Mouse (Mus musculus): ENCODE data around the gene Hectd1. TPM values are rescaled to one million over a fixed set of nuclear protein-coding genes. Genes with fewer than 3 reads are reported as not detected.

Hectd1 gene
- 274 and 299 TPM in 2 replicates for total RNA-seq (2017)

DNA sequence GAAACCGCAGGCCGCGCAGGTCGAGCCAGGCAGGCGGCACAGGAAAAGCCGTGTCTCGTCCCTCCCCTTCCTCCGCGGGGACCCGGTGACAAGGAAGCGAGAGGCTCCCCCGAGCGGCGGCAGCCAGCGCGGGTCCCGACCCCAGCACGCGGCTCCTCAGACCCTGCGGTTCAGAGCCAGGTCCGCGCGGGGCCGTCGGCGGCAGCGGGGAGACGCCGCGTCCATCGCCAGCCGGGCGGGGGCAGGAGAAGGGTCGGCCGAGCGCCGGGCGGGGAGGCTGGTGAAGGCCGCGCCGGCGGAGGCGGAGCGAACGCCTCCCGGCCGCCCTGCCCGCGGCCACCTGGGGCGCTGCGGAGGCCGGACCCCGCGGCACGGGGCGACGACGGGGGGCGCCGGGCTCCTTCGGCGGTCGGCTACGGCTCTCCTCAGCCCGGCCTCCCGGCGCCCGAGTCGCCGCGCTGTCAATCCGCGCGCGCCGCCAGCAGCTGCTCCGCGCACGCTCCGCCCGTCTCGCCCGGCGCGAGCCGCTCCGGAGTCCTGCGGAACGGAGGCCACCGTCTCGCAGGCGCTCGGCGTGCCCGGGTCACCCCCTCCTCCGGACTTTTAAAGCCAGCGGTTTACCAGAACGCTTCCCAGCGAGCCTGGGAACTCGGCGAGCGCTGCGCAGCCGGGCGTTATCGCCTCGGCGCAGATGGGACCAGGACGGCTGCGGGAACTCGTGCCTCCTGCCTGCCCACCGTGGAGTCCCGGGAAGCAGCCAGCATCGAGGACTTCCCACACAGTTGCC lies at the start of gene Hectd1:
TSS of gene Hectd1 (minus strand) at position 247 of the 787 bp plus-strand sequence.
- peak; percentile 68 for ATAC-seq (ENCODE audit: extremely low read depth, insufficient number of reproducible peaks, low FRiP score, poor library complexity, severe bottlenecking)

DNA sequence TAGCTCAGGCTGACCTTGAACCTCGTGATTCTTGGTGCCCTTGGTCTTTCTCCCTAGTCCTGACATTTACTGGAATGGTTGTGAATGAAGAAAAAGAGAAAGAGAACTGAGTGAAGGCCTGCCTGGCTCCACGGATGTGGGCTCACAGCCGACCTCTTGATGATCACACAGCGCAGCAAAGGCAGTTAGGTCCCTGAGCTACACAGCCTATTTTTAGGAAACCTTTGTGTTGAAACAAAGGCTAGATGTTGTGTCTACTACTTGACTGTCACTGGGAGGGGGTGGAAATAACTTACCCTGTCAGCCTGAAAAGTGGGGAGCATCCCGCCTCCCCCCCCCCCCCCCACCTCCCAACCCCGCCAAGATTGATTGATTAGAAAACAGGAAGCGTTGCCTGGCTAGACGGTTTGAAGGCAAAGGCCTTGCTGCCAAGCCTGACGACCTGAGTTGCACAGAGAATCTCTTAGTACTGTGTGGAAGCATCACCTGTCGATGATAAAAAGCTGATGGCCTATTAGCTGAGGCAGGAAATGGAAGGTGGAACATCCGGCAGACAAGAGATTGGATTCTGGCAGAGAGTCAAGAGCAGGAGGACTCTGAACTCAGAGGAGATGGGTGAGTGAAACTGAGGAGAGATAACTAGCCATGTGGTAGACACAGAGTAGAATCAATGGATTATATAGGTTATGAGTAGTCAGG lies 42.3 kb upstream of the Hectd1 start:
- peak; percentile 21; the same call in 1 of the 2 replicates for ATAC-seq (ENCODE audit: extremely low read depth, insufficient number of reproducible peaks, low FRiP score, poor library complexity, severe bottlenecking)

DNA sequence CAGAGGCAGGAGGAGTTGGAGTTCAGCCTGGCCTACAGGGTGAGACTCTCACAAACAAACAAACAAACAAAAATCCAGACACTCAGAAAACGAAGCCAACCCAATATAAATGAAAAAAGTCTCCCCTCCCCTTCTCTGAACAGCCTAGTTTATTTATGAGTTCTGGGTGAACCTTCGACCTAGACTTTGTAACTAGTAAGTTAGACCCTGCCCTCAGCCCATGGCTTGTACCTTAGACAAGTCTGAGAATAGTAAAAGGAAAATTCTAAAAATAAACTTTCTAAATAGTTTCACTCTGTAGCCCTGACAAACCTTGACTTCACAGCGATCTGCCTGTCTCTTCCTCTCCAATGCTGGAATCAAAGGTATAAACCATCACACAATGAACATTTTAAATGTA lies 40.2 kb upstream of the Hectd1 start:
- ATAC-seq (ENCODE audit: extremely low read depth, insufficient number of reproducible peaks, low FRiP score, poor library complexity, severe bottlenecking): no peak

DNA sequence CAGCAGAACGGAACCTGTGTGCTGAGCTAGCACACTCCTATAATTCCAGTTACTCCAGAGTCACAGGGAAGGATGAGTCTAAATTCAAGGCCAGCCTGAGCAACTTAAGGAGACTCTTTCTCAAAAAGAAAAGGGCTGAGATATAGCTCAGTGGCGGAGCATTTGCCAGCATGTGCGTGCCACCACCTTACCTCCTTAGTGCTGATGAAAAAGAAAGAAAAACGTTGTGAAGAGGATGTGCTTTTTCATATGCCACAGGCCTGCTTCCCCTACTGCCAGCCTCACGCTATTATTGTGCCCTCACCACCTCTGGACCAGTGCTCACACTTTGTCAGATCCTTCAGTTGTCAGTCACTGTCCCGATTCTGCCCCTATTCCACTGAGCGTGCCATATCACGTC lies 37.7 kb upstream of the Hectd1 start:
- no peak for ATAC-seq (ENCODE audit: extremely low read depth, insufficient number of reproducible peaks, low FRiP score, poor library complexity, severe bottlenecking)

DNA sequence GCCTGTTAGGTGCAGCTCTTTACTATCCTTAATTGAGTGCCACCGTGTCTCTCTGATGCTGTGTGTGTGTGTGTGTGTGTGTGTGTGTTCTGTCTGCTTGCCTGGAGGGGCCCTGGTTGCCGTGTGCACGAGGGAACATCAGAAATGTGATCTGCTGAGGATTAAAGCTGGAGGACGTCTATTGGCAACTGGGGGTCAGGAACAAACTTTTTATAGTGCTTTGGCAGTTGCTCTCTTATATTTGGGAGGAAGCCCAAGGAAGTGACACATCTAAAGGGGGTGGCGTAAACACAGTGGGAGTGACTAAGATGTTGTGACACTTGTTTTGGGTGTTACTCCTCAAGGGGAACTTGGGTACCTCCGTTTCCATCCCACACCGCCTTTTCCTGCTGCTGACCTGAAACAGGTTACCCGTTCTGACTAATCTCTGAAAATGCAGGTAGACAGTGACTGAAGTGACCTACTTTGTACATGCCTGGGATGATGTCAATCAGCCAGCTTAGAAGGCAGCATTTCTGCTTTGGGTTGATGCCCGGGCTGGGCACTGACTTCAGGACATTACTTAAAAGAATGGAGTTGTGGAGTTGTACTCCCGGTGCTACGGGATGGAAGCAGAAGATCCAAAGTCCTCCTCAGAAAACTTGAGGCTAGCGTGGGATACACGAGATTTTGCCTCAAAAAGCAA lies 37.0 kb upstream of the Hectd1 start:
- peak; percentile 78 for ATAC-seq (ENCODE audit: extremely low read depth, insufficient number of reproducible peaks, low FRiP score, poor library complexity, severe bottlenecking)

DNA sequence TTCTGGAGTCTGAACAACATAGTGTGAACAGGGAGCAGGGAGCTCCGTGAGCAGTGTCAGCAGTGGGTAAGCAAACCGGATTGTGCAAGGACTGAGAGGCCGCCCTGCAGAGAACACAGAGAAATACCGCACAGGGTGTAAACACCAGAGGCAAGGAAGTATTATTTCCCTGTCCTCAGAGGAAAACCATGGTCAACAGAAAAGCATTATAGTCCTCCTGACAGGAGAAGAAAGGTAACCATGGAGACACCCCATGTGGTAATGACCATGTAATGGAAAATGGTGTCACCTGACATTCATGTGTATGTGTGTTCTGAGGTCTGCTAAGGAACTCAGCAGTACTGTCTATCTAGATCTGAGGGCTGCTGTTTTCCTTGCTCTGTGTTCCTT lies 36.4 kb upstream of the Hectd1 start:
- ATAC-seq (ENCODE audit: extremely low read depth, insufficient number of reproducible peaks, low FRiP score, poor library complexity, severe bottlenecking): peak; percentile 76

DNA sequence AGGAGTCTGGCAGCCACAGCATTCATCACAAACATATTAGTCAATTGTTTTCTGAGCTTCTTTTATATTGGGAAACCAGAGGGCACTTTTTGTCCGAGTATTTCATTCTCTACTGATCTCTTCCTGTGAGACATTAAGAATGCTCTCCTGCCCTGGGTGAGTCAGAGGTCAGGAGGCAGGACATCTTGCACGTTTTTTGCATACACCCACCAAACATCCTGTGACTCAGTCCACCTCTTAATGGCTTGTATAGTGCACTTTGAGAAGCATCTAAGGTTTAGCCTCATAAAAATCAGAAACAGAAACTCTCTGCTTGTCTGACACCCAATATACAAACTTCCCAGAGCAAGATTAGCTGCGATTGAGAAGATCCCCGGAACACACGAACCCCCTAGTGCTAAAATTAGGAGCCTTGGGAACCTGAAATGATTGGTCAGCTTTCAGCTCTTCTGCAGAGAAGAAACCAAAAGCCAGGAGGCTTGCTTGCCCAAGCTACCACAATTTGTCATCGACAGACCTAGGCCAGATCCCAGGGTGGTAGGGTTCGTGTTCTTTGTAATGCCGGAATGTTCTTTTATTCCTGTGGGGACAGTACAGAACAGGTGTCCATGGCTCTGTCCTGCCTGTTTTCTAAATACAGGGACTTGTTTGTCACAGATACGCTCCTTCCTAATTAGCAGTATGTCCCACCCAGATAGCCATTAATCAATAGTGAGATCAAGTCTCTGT lies 35.9 kb upstream of the Hectd1 start:
- ATAC-seq (ENCODE audit: extremely low read depth, insufficient number of reproducible peaks, low FRiP score, poor library complexity, severe bottlenecking): peak; percentile 43; the same call in 1 of the 2 replicates

DNA sequence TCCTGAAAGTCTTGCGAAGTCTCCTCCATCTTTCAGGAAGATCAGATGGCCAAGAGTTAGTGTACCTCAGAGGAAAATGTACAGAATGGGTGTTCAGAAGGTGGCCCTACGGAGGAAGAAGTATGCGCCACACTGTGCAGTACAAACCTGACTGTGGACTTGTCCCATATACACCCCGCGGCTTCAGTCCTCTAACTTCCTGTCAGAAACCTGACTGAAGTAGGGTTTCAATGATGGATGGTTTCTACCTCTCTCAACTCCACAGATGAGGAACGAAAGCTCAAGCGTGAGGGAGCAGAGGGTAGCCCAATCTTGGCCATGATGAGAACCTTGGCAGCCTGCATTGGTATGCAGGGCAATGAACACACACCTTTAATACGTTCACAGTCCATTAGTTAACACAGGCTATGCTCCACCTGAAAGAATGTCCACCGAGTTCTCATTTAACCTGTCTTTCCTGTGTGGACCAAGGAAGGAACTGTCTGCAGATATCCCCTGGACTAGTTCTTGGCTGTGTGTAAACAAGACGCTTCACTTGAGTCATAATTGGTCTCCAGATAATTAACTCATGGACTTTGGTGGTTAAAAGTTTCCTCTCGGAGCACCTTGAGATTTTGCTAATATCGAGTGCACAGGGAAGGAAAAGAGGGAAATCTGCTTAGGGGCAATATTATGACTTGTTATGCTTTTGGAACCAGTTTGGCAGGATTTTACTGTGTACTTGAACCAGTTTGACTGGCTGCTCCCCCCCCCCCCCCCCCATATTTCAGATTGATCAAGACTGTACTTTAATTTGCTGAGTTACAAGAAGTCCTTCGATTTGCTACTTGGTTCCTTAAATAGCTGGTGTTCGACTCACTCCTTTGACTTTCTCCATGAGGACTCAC lies 34.0 kb upstream of the Hectd1 start:
- ATAC-seq (ENCODE audit: extremely low read depth, insufficient number of reproducible peaks, low FRiP score, poor library complexity, severe bottlenecking): no peak

DNA sequence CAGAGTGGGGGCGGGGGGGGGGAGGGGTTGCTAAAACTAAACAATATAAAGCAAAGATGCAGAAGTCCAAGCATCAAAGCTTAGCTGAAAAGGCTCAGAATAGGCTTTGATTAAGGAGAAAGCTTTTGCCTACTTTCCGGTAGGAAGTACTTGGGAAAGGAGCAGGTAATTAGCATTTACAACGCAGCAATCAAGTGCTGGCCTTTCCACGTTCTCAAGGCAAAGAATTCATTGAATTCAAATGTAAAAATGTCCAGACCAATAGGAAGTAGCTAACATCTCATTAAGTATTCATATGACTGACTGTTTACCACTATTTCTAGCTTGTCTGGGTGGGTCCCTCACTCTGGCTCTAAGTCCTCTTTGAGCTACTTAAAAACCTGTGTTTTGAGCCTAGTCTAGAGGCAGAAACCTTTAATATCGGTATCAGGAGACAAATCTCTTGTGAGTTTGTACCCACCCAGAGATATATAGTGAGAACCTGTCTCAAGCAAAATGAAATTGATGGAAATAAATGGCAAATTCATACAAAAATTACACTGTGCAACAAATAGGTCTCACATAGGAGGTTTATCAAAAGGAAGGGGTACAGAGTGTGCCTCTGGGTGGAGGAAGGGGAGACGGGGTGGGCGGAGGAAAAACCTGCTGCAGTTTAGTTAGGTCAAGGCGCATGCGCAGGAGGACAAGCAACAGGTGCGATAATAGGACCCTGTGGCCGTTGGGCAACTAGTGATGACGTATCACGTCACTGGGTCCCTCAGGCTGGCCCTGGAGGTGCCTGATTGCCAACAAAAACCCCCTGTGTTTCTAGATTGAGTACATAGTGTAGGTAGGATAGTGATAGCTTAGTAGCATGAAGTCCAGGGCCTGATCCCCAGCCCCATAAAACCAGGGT lies 29.0 kb upstream of the Hectd1 start:
- no peak for ATAC-seq (ENCODE audit: extremely low read depth, insufficient number of reproducible peaks, low FRiP score, poor library complexity, severe bottlenecking)

DNA sequence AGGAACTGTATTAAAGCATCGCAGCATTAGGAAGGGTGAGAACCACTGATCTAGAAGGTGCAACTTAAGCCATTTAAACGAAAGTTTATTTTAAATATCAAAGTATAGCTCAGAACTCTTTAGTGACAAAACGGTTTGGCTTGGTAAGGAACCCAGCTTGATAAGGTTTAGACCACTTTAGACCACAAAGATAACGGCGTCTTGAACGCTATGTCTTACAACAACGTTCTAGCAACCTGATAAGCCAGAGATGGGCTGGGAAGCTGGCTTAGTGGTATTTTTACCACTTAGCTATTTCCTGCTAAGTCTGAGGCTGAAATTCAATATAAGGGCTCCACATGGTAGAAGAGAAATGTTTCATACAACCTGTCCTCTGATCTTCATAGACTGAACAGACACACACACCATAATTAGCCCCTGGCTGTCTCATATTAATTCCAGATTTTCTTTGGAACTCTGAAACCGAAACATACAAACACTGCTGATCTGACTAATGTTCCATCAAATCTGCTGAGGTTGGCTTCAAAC lies 27.5 kb upstream of the Hectd1 start:
- no peak for ATAC-seq (ENCODE audit: extremely low read depth, insufficient number of reproducible peaks, low FRiP score, poor library complexity, severe bottlenecking)

DNA sequence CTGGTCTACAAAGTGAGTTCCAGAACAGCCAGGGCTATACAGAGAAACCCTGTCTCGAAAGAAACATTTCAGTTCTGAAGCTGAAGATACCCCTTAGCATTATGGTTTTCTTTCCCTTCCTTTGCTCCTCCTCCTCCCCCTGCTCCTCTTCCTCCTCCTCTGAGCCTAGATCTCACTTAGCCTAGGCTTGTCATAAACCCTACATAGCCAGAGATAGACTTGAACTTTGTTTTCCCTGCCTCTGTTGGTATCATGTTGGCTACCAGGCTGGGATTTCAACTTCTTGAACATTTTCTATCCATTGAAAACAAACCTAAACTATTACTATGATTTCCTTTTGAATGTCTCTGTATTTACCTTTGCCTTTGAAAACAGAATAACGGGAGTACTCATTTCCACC lies 26.5 kb upstream of the Hectd1 start:
- ATAC-seq (ENCODE audit: extremely low read depth, insufficient number of reproducible peaks, low FRiP score, poor library complexity, severe bottlenecking): no peak

DNA sequence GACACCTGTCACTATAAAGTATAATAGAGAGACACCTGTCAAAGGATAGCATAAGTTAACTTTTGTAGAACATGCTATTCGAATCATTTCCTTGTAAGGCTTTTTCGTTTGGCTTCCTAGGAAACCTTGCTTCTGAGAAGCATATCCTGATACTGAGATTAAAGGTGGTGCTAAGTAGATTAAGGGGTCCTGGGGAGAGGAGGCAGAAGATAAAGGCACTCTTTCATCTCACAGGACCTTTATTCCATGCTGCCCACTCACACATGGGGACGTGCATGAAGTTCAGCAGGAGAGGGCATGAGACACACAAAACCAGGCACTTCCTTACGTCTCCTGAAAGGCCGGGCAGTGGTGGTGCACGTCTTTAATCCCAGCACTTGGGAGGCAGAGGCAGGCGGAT lies 26.1 kb upstream of the Hectd1 start:
- ATAC-seq (ENCODE audit: extremely low read depth, insufficient number of reproducible peaks, low FRiP score, poor library complexity, severe bottlenecking): no peak

DNA sequence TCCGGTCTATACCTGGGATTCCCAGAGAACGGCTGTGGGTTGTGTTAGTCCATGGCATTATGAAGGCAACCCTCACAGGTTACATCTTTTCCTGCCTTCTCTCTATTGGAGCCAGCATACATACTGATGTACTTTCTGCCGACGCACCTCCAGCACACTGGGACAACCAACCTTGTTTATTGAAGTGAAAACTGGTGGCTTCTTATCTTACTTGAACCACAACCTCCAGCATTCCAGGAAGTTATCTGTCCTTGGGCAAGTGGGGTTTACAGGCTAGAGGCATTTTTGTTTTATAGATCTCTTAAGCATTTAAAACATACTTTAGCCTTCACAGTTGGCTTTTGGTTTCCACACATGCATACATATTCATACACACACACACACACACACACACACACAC lies 22.3 kb upstream of the Hectd1 start:
- ATAC-seq (ENCODE audit: extremely low read depth, insufficient number of reproducible peaks, low FRiP score, poor library complexity, severe bottlenecking): no peak

DNA sequence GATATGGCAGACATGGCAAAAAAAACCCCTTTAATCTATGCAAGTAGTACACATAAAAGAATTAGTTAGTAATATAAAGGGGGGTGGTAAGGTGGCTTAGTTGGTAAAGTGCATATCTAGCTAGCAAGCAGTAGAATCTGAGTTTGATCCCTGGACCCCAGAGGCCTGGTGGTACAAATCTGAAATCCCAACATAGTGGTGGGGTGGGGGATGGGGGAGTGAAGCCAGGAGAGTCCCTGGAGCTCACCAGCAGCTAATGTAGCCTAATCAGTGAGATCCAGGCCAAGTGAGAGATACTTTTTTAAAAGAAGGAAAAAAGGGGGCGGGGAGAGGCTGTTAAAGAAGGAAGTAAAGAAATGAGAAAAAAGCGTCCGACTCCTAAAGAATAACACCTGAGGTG lies 21.8 kb upstream of the Hectd1 start:
- ATAC-seq (ENCODE audit: extremely low read depth, insufficient number of reproducible peaks, low FRiP score, poor library complexity, severe bottlenecking): no peak

DNA sequence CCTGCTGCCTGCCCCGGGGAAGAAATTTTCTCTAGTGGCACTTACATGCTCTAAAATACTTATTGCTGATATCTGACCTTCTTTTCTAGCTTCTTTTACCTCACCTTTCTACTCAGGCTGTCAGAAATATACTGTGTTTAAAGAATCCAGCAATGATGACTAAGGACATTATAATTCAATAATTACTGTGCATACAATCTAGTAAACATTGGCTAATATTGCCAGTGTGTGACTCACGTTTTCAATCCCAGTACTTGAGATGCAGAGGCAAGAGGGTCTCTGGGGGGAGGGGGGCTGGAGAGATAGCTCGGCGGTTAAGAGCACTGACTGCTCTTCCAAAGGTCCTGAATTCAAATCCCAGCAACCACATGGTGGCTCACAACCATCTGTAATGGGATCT lies 21.0 kb upstream of the Hectd1 start:
- no peak for ATAC-seq (ENCODE audit: extremely low read depth, insufficient number of reproducible peaks, low FRiP score, poor library complexity, severe bottlenecking)

DNA sequence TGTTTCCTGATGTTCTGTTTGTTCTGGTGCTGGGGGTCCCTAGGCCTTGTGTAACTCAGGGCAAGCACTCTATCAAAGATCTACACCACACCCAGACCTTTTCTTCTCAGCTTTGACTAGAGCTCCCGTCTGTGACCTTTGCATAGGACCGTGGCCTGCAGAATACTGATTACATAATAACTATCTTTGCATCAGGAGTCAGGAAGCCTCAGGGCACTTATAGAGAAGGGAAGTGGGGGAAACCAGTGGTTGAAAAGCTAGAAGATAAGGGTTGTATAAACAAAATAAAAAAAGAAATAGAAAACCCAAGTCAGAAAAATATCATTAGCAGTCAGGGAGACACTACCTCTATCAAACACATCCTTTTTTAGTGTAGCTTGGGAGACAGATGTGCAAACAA lies 20.6 kb upstream of the Hectd1 start:
- ATAC-seq (ENCODE audit: extremely low read depth, insufficient number of reproducible peaks, low FRiP score, poor library complexity, severe bottlenecking): no peak

DNA sequence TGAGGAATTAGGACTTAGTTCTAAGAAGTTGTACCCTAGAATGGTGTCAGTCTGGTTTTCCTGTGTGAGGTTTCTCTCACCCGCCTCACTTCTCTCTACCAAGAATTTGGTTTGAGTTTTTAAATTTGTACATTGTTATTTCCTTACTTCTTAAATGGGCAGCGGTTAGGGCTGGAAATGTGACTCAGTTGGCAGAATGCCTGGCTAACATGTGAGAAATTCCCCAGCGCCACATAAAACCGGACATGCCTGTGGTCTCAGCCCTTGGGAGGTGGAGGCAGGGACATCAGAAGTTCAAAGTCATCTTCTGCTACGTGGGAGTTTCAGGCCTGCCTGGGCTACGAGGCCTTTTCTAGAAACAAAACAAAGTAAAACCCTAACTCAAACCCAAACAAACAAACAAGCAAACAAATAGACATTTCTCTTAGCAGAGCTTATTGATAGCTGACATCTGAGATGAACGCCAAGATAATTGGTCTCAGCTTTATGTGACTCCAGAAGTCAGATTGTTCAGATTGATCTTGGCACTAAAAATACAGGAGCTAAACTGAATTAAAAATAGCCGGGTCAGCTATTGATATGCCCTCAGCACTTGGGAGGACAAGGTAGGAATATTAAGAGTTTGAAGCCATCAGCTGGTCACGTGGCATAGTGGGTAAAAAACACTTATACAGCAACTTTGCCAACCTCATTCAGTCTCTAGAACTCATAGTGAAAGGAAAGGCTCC lies 18.8 kb upstream of the Hectd1 start:
- ATAC-seq (ENCODE audit: extremely low read depth, insufficient number of reproducible peaks, low FRiP score, poor library complexity, severe bottlenecking): no peak

All from neutrophil, adult 5-6 weeks (primary cell).